Mouse (Mus musculus) gastrocnemius, adult 2 months (tissue): ENCODE results near the gene Ppef2. TPM values are rescaled to one million over a fixed set of nuclear protein-coding genes. Genes with fewer than 3 reads are reported as not detected.
A peak's percentile ranks its signal among the peaks of the same experiment; 100 is the strongest.
"Not testable (repeated sequence)": the region's sequence is repeated elsewhere in the genome, so short reads cannot be mapped to it uniquely, and the experiment has no call there.

ENCODE experiments used
- DNase-seq: peaks from one replicate; pipeline ENCODE4 v3.0.0; 2022
- H3K27ac ChIP-seq: fragments of 200-600 bp; 2 replicates; pipeline ENCODE4 v1.8.1; 2022; ENCODE audit warnings: mild to moderate bottlenecking
- H3K4me3 ChIP-seq: fragments of 200-600 bp; 2 replicates; pipeline ENCODE4 v1.8.1; 2022; ENCODE audit warnings: mild to moderate bottlenecking, moderate library complexity
- CTCF ChIP-seq: fragments of 200-600 bp; IDR thresholded peaks from 2 replicates; pipeline ENCODE4 v1.8.1; 2022; ENCODE audit warnings: antibody characterized with exemption, mild to moderate bottlenecking, moderate library complexity
- intact Hi-C: fragments of 180-260 bp; cut with DNase I; formaldehyde crosslinking; loops from one replicate; pipeline ENCODE4 v1.15.1; 2025
- total RNA-seq, 2 experiments: library from RNA; stranded (reverse); gene quantifications; 2 replicates each; pipeline ENCODE4 v1.2.3; 2021

Ppef2 gene
- total RNA-seq, 2 experiments from 2014 or later = not detected

DNA sequence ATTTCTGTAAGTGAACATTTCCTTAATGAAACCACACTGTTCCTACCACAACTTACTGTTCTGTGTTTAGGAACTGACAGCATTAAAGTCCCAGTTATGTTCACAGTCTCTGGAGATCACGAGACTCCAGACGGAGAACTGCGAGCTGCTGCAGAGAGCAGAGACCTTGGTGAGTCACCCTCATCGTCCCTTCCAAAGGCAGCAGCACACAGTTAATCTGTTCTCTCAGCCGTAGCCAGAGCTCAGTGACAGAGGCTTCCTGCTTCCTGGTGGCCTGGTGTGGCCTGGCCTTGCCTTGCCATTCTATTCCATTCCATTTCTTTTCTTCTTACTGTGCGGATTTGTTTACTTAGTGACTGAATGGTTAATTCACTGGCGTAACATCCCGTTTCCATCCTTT is 57.8 kb downstream of the Ppef2 start:
- Histone ChIP-seq H3K4me3 (no peak overlapping the region), H3K27ac (no peak overlapping the region)
- intact Hi-C loops = loop anchor here (5.0 kb wide), 1 partner anchor 39 kb away; no protein-coding TSS in a partner anchor
- no peak for DNase-seq
- TF ChIP-seq CTCF = no peak

DNA sequence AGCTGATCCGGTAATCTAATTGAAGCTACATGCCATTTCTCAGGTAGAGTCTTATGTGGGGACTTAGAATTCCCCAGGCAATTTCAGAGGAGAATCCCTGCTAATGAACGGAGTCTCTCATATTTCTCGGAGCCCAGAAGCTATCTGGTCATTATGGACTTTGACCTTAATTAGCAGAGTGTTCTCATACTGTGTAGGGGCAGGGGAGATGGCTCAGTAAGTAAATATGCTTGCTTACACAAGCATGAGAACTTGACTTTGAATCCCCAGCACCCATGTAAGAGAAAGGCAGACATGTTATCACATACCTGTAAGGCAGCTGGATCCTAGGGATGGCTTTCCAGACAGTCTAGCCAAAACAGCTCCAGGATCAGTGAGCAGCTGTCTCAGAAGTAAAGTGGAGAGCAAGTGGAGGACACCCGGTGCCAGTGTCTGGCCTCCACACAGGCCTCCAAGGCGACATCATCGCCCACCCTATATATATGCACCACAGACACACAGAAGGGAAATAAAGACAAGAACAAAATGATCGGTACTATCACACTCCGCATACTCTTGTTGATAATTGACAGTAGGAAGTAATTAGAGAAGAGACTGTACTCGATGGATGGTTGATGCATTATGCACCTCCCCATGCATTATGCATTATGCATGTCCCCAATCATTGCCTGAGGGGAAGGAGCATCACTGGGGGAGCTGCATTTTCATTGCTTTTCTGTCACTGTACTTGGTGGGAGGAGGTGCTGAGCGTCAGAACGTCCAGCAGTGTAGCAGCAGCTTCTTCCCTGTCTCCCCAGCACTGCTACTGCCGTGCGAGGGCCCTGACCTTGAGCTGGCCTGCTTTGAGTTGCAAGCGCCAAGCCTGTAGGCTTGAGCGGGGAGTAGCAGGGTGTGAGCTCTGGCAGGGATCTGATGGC is 58.9 kb downstream of the Ppef2 start:
- DNase-seq = no peak
- Histone ChIP-seq H3K27ac (no peak overlapping the region), H3K4me3 (no peak overlapping the region)
- intact Hi-C loops = loop anchor here (5.0 kb wide), 1 partner anchor 40 kb away; no protein-coding TSS in a partner anchor
- no peak for TF ChIP-seq CTCF

DNA sequence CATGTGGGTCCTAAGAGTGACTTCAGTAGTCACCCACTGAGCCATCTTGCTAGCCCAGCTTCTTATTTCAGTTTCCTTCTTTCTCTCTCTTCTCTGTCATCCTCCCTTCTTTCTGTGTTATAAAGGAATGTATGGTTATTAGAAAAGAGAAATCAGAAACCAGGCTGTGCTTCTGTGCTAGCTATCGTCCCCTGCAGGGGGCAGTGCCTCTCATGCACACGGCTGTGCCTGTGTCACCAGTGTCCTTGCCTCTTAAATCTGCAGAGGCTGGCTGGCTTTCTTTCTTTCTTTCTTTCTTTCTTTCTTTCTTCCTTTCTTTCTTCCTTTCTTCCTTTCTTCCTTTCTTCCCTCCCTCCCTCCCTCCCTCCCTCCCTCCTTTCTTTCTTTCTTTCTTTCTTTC is 60.4 kb downstream of the Ppef2 start:
- DNase-seq = peak; percentile 55
- intact Hi-C loops = loop anchor here (5.0 kb wide), 1 partner anchor 42 kb away; no protein-coding TSS in a partner anchor
- H3K27ac ChIP-seq, H3K4me3 ChIP-seq: not testable (repeated sequence)
- TF ChIP-seq CTCF = peak; percentile 68

DNA sequence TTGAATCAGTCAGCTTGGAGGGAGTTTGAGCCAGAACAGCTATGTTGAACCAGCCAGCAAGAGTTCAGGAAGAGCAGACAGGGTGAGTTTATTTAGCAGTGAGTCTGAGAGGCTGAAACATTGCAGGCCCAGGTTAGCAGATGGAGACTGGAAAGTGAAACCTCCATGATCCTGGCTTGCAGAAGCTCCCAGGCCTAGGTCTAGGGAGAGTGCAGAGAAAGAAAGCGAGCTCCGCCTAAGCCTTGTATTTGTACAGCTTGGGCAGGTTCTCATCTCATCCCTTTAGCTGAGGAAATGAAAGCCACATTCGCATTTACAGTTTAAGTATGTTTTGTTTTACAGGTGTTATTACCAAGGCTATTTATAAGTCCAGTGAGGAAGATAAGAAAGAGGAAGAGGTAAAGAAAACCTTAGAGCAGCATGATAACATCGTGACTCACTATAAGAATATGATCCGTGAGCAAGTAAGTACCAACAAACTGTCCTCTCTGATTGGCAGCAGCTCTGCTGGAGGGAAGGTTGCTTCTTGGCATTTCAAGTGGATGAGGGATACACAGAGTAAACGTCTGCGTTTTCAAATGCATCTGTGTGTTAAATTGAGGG is 67.1 kb downstream of the Ppef2 start:
- intact Hi-C loops = no loop called here
- DNase-seq = no peak
- H3K27ac ChIP-seq = no peak overlapping the region
- H3K4me3 ChIP-seq = no peak overlapping the region
- no peak for TF ChIP-seq CTCF

DNA sequence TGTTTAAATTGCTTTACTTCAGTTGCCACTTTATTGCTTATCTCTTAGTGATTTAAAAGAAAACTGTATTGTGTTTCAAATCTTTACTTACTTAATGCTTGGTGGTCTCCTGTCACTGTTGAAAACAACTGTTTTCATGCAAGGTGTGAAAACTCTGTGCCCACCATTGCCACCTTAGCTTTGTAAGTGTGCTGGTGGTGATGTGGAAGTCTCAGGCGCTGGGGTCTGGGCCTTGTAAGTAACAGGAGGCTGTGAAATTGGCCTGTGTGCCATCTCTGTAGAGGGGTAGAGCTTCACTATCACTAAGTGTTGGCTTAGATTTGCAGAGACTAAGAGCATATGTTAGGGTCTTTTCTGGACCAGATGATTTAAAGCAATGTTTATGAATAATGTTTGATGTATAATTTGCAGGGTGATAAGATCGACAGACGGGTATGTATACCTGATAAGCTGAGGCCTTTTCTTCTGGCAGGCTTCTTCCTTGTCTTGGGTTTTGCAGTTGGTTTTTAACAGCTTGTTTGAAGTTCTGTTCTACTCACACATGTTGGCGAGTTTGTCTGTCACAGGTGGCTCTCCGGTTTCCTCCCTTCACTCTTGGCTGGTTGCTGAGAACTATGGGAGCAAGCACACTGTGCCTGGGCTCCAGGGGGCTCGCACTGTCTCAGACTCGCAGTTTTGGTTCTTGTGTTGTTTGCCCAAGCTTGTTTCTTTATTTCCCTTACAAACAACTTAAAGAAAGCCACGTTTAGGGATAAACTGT is 72.8 kb downstream of the Ppef2 start:
- no peak overlapping the region for H3K27ac ChIP-seq
- TF ChIP-seq CTCF = no peak
- H3K4me3 ChIP-seq = no peak overlapping the region
- intact Hi-C loops = no loop called here
- no peak for DNase-seq

Other genes with a start within 250 kb of the Ppef2 start
- 1 to 10 TPM; 3.9 to 5.1 TPM for gene Cdkl2, start 212.4 kb downstream of the Ppef2 start, total RNA-seq
- gene G3bp2, start 172.6 kb downstream of the Ppef2 start, total RNA-seq = 10 to 100 TPM; 49.1 to 73.5 TPM
- 10 to 100 TPM; 63.2 to 72.3 TPM for gene Uso1, start 118.3 kb downstream of the Ppef2 start, total RNA-seq
- not detected for gene U90926, start 40.9 kb downstream of the Ppef2 start, total RNA-seq
- 1 to 10 TPM; 5.5 to 8.5 TPM for gene Naaa, start 21.9 kb upstream of the Ppef2 start, total RNA-seq
- 10 to 100 TPM; 15.5 to 17.7 TPM for gene Sdad1, start 54.2 kb upstream of the Ppef2 start, total RNA-seq
- under 1 TPM; 0.10 to 0.45 TPM for gene Cxcl9, start 71.8 kb upstream of the Ppef2 start, total RNA-seq
- 100 to 1,000 TPM; 394 to 399 TPM for gene Art3, start 75.5 kb upstream of the Ppef2 start, total RNA-seq
- gene Cxcl10, start 92.6 kb upstream of the Ppef2 start, total RNA-seq = not detected
- 10 to 100 TPM in 1 of 2 experiments, 1 to 10 TPM in 1; 8.9 to 12.5 TPM for gene Nup54, start 178.9 kb upstream of the Ppef2 start, total RNA-seq